Comparison of ENCODE assay signal across 16 mouse cellular contexts in the genomic region with DNA sequence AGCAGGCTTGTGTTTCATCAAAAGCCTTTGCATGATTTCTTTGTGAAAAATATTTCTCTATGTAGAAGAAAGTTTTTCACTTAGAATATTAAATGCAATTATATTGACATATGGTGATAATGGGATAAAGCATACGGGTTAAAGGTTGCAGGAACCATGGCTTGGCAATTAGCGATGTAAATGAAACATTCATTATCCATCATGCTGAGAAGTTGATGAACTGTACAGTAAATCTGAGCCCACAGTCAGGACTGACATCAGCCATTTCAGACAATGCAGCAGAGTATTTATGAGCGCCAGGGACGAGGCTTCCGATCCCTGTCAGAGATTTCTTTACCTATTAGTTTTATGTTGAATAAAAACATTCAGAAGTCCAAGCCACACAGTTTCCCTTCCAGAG.
"Had no signal": no experiment of that assay in that cellular context is flagged by ENCODE, and none has a peak within 500 bp of the region (broad histone marks: within the 10 kb centered on the region; RNA-seq: fewer than 3 reads in every experiment).

No protein-coding gene starts in this region.

- H3K36me3 ChIP-seq: neural tube, embryonic 12.5 days; neural tube, embryonic 13.5 days; neural tube, embryonic 15.5 days; stomach, embryonic 15.5 days had no signal

- H3K4me1 ChIP-seq: neural tube, embryonic 12.5 days; neural tube, embryonic 13.5 days; neural tube, embryonic 15.5 days; stomach, embryonic 15.5 days had no signal

- H3K4me3 ChIP-seq: neural tube, embryonic 12.5 days; neural tube, embryonic 13.5 days; neural tube, embryonic 15.5 days; stomach, embryonic 15.5 days had no signal

- DNase-seq: right cerebral cortex, adult 18-20 months; right cerebral cortex, postnatal 14 days; right cerebral cortex, postnatal 25 days; right cerebral cortex, postnatal 4 days; spleen, adult 18-20 months; thymus, adult 18-20 months; thymus, adult 2 months; thymus, postnatal 14 days; thymus, postnatal 25 days; thymus, postnatal 36 days; thymus, postnatal 4 days had no signal

- H3K9ac ChIP-seq: neural tube, embryonic 12.5 days; neural tube, embryonic 13.5 days; neural tube, embryonic 15.5 days; stomach, embryonic 15.5 days had no signal

- H3K27me3 ChIP-seq: neural tube, embryonic 12.5 days; neural tube, embryonic 13.5 days; neural tube, embryonic 15.5 days; stomach, embryonic 15.5 days had no signal

- H3K4me2 ChIP-seq: neural tube, embryonic 12.5 days; neural tube, embryonic 13.5 days; neural tube, embryonic 15.5 days; stomach, embryonic 15.5 days had no signal

- H3K9me3 ChIP-seq: neural tube, embryonic 12.5 days; neural tube, embryonic 13.5 days; neural tube, embryonic 15.5 days; stomach, embryonic 15.5 days had no signal

- H3K27ac ChIP-seq: neural tube, embryonic 12.5 days; neural tube, embryonic 13.5 days; neural tube, embryonic 15.5 days; stomach, embryonic 15.5 days; stomach, postnatal 0 days had no signal
